Mouse (Mus musculus): ENCODE measurements around the gene Hlcs. TPM values are rescaled to one million over a fixed set of nuclear protein-coding genes. Genes with fewer than 3 reads are reported as not detected.
A peak's percentile ranks its signal among the peaks of the same experiment; 100 is the strongest.

The Hlcs gene
- polyA plus RNA-seq, 1 experiment from 2014 or later = 7.6 TPM

- Histone ChIP-seq H3K27ac (ENCODE audit: low read depth, low read length) (no peak overlapping the region), H3K9ac (replicated peaks; ENCODE audit: low read depth, low read length) (no peak overlapping the region), H3K9me3 (ENCODE audit: control insufficient read depth, low read length) (no peaks in the 10 kb centered on the region), H3K27me3 (ENCODE audit: control insufficient read depth, insufficient read depth, low read length) (no peaks in the 10 kb centered on the region), H3K36me3 (ENCODE audit: control insufficient read depth, insufficient read depth, low read length) (no peaks in the 10 kb centered on the region), H3K4me3 (ENCODE audit: low read depth, low read length) (no peak overlapping the region), H3K4me2 (ENCODE audit: low read depth, low read length) (no peak overlapping the region), H3K4me1 (ENCODE audit: control insufficient read depth, insufficient read depth, low read length) (peaks cover 7% of the 10 kb centered on the region; the same call in 1 of the 2 replicates)
- WGBS = 93% methylated on average over 5 of the region's 5 CpGs
- ATAC-seq (ENCODE audit: low read depth) = no peak
Observed at GRCm38 (mm10) chr16:94314626-94315025, 1.3 kb upstream of the Hlcs start.

GRCm38 (mm10) chr16:94312663-94313228 lies 625 bp downstream of the Hlcs start:
- peak; percentile 90 for ATAC-seq (ENCODE audit: low read depth)
- peak overlapping the region; percentile 72 for H3K4me2 ChIP-seq (ENCODE audit: low read depth, low read length)
- peak overlapping the region; percentile 99 for H3K27ac ChIP-seq (ENCODE audit: low read depth, low read length)
- H3K27me3 ChIP-seq (ENCODE audit: control insufficient read depth, insufficient read depth, low read length) = no peaks in the 10 kb centered on the region
- peak overlapping the region; percentile 58 for H3K4me3 ChIP-seq (ENCODE audit: low read depth, low read length)
- WGBS = under 1% methylated on average over 20 of the region's 20 CpGs
- peak overlapping the region; percentile 78 for H3K9ac ChIP-seq (replicated peaks; ENCODE audit: low read depth, low read length)
- H3K36me3 ChIP-seq (ENCODE audit: control insufficient read depth, insufficient read depth, low read length) = no peaks in the 10 kb centered on the region
- peaks cover 13% of the 10 kb centered on the region; the same call in 1 of the 2 replicates for H3K4me1 ChIP-seq (ENCODE audit: control insufficient read depth, insufficient read depth, low read length)
- H3K9me3 ChIP-seq (ENCODE audit: control insufficient read depth, low read length) = no peaks in the 10 kb centered on the region

DNA sequence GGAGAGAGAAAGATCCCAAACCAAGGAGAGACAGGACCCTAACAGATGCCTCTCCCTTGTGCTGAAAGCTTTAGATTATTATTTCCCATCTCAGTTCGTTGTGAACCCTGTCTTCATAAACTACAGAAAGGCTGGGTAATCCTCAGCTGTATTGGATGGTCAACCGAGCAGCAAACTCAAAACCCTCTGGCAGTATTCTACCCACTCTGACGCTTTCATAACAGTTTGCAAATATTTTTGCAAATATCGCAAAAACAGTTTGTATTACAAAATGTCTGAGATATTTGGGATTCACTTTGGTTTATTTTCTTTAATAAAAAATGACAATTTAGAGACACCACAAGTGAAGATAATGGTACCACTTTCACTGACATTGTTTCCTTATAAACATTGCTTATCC lies 1.4 kb downstream of the Hlcs start:
- H3K4me3 ChIP-seq (ENCODE audit: low read depth, low read length) = peak overlapping the region; percentile 58
- no peak for ATAC-seq (ENCODE audit: low read depth)
- 56% methylated on average over 4 of the region's 4 CpGs for WGBS
- H3K4me1 ChIP-seq (ENCODE audit: control insufficient read depth, insufficient read depth, low read length) = peaks cover 17% of the 10 kb centered on the region; the same call in 1 of the 2 replicates
- H3K9ac ChIP-seq (replicated peaks; ENCODE audit: low read depth, low read length) = peak overlapping the region; percentile 78
- H3K36me3 ChIP-seq (ENCODE audit: control insufficient read depth, insufficient read depth, low read length) = no peaks in the 10 kb centered on the region
- no peaks in the 10 kb centered on the region for H3K9me3 ChIP-seq (ENCODE audit: control insufficient read depth, low read length)
- peak overlapping the region; percentile 72 for H3K4me2 ChIP-seq (ENCODE audit: low read depth, low read length)
- no peaks in the 10 kb centered on the region for H3K27me3 ChIP-seq (ENCODE audit: control insufficient read depth, insufficient read depth, low read length)
- H3K27ac ChIP-seq (ENCODE audit: low read depth, low read length) = peak overlapping the region; percentile 99; the same call in 1 of the 2 replicates

DNA sequence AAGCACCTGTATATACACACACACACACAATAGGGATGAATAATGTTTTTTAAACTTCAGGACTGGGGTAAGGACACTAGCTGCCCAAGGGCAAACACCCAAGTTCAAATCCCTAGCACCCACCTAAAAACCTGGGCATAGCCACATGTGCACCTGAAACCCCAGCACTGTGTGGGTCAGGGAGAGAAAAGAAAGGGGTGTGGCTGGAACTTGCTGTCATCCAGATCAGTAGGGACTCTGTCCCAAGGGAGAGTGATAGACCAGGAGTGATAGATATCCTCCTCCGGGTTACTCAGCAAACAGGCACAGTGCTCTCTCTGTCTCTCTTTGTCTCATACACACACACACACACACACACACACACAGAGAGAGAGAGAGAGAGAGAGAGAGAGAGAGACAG lies 2.0 kb downstream of the Hlcs start:
- Histone ChIP-seq H3K9me3 (ENCODE audit: control insufficient read depth, low read length) (no peaks in the 10 kb centered on the region), H3K9ac (replicated peaks; ENCODE audit: low read depth, low read length) (no peak overlapping the region; the same call in 1 of the 2 replicates), H3K4me1 (ENCODE audit: control insufficient read depth, insufficient read depth, low read length) (peaks cover 17% of the 10 kb centered on the region; the same call in 1 of the 2 replicates), H3K27me3 (ENCODE audit: control insufficient read depth, insufficient read depth, low read length) (no peaks in the 10 kb centered on the region), H3K4me2 (ENCODE audit: low read depth, low read length) (peak overlapping the region; percentile 72), H3K27ac (ENCODE audit: low read depth, low read length) (peak overlapping the region; percentile 69; the same call in 1 of the 2 replicates), H3K36me3 (ENCODE audit: control insufficient read depth, insufficient read depth, low read length) (no peaks in the 10 kb centered on the region), H3K4me3 (ENCODE audit: low read depth, low read length) (no peak overlapping the region)
- 39% methylated on average over 1 of the region's 1 CpGs for WGBS
- ATAC-seq (ENCODE audit: low read depth) = no peak

- no peak overlapping the region for H3K4me3 ChIP-seq (ENCODE audit: low read depth, low read length)
- no peak overlapping the region for H3K9ac ChIP-seq (replicated peaks; ENCODE audit: low read depth, low read length)
- no peaks in the 10 kb centered on the region for H3K9me3 ChIP-seq (ENCODE audit: control insufficient read depth, low read length)
- no peak for ATAC-seq (ENCODE audit: low read depth)
- H3K36me3 ChIP-seq (ENCODE audit: control insufficient read depth, insufficient read depth, low read length) = no peaks in the 10 kb centered on the region
- no peak overlapping the region for H3K27ac ChIP-seq (ENCODE audit: low read depth, low read length)
- WGBS = 88% methylated on average over 4 of the region's 4 CpGs
- H3K4me1 ChIP-seq (ENCODE audit: control insufficient read depth, insufficient read depth, low read length) = peaks cover 17% of the 10 kb centered on the region; the same call in 1 of the 2 replicates
- H3K4me2 ChIP-seq (ENCODE audit: low read depth, low read length) = no peak overlapping the region
- H3K27me3 ChIP-seq (ENCODE audit: control insufficient read depth, insufficient read depth, low read length) = no peaks in the 10 kb centered on the region
Observed at GRCm38 (mm10) chr16:94309025-94309424, 4.3 kb downstream of the Hlcs start.

- no peak overlapping the region for H3K4me2 ChIP-seq (ENCODE audit: low read depth, low read length)
- no peaks in the 10 kb centered on the region for H3K9me3 ChIP-seq (ENCODE audit: control insufficient read depth, low read length)
- H3K4me1 ChIP-seq (ENCODE audit: control insufficient read depth, insufficient read depth, low read length) = peaks cover 15% of the 10 kb centered on the region; the same call in 1 of the 2 replicates
- H3K36me3 ChIP-seq (ENCODE audit: control insufficient read depth, insufficient read depth, low read length) = no peaks in the 10 kb centered on the region
- no peaks in the 10 kb centered on the region for H3K27me3 ChIP-seq (ENCODE audit: control insufficient read depth, insufficient read depth, low read length)
- no peak overlapping the region; the same call in 1 of the 2 replicates for H3K9ac ChIP-seq (replicated peaks; ENCODE audit: low read depth, low read length)
- 28% methylated on average over 6 of the region's 6 CpGs for WGBS
- H3K4me3 ChIP-seq (ENCODE audit: low read depth, low read length) = no peak overlapping the region
- H3K27ac ChIP-seq (ENCODE audit: low read depth, low read length) = no peak overlapping the region
- ATAC-seq (ENCODE audit: low read depth) = no peak
Observed at GRCm38 (mm10) chr16:94307942-94308341, 5.4 kb downstream of the Hlcs start.

DNA sequence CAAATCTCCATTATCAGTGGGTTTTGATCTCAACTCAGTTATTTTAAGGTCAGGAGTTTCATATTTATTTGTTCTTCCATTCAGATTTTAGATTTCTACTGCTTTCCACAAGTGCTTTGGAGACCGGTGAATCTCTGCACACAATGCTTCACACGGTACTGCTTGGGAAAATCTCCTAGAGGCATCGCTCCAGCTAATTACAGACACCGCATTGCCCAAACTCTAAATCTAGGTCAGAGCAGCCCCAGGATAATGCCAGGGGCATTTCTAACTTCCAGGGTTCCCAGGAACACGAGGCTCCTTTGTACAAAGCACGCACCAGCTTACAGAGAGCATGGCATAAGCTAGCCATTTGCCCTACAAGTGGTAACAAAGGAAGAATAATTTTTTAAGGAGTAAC lies 5.8 kb downstream of the Hlcs start:
- no peak overlapping the region; the same call in 1 of the 2 replicates for H3K9ac ChIP-seq (replicated peaks; ENCODE audit: low read depth, low read length)
- no peaks in the 10 kb centered on the region for H3K27me3 ChIP-seq (ENCODE audit: control insufficient read depth, insufficient read depth, low read length)
- WGBS = 29% methylated on average over 6 of the region's 6 CpGs
- no peak for ATAC-seq (ENCODE audit: low read depth)
- peaks cover 17% of the 10 kb centered on the region; the same call in 1 of the 2 replicates for H3K4me1 ChIP-seq (ENCODE audit: control insufficient read depth, insufficient read depth, low read length)
- H3K4me2 ChIP-seq (ENCODE audit: low read depth, low read length) = no peak overlapping the region
- H3K4me3 ChIP-seq (ENCODE audit: low read depth, low read length) = no peak overlapping the region
- no peaks in the 10 kb centered on the region for H3K9me3 ChIP-seq (ENCODE audit: control insufficient read depth, low read length)
- no peaks in the 10 kb centered on the region for H3K36me3 ChIP-seq (ENCODE audit: control insufficient read depth, insufficient read depth, low read length)
- H3K27ac ChIP-seq (ENCODE audit: low read depth, low read length) = no peak overlapping the region

- no peak for ATAC-seq (ENCODE audit: low read depth)
- WGBS = 31% methylated on average over 6 of the region's 6 CpGs
- Histone ChIP-seq H3K9me3 (ENCODE audit: control insufficient read depth, low read length) (no peaks in the 10 kb centered on the region), H3K27me3 (ENCODE audit: control insufficient read depth, insufficient read depth, low read length) (no peaks in the 10 kb centered on the region), H3K36me3 (ENCODE audit: control insufficient read depth, insufficient read depth, low read length) (no peaks in the 10 kb centered on the region), H3K27ac (ENCODE audit: low read depth, low read length) (0 out of 2 replicates have a peak overlapping the region, but pooled peaks have one; percentile 11), H3K9ac (replicated peaks; ENCODE audit: low read depth, low read length) (peak overlapping the region; percentile 41; the same call in 1 of the 2 replicates), H3K4me2 (ENCODE audit: low read depth, low read length) (peak overlapping the region; percentile 46), H3K4me3 (ENCODE audit: low read depth, low read length) (peak overlapping the region; percentile 11; the same call in 1 of the 2 replicates), H3K4me1 (ENCODE audit: control insufficient read depth, insufficient read depth, low read length) (peaks cover 14% of the 10 kb centered on the region; the same call in 1 of the 2 replicates)
Observed at GRCm38 (mm10) chr16:94303203-94303535, 10.2 kb downstream of the Hlcs start.

Measured in neural tube, embryonic 14.5 days (tissue).